Mouse (Mus musculus): ENCODE data around the gene C4b. TPM values are rescaled to one million over a fixed set of nuclear protein-coding genes. Genes with fewer than 3 reads are reported as not detected.

Gene C4b
- polyA plus RNA-seq, 1 experiment from 2014 or later, result 0.41 TPM

DNA sequence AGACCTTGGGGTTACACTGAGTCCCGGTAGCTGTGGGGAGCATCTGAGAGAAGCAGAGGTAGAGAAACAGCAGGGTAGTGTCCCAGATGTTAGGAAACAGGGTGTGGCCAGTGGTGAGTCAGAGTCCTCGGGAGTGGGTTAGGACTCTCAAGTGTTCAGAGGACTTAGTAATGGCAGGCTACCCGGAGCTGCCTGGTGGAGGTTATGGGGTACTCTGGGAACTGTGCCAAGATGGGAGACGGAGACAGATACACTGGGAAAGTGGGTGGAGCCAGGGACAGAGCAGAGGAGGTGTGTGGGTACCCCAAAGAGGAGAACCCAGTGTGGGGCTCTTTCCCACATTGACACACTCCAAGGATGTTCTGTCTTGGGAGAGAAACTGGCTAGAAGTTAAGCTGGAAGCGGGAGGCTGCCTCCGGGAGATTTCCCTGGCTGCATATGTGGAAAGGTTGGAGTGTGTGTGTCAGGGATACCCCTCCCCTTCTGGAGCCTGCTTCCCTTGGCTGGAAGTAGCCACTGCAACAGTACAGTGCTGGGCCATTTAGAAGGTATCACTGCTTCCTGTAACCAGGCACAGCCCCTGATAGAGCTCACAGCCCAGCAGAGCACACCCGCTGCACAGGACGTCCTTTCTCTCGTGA lies 59.3 kb downstream of the C4b start:
- 51% methylated on average over 9 of the region's 9 CpGs for WGBS
- Histone ChIP-seq H3K9me3 (replicated peaks; ENCODE audit: low read length) (no peaks in the 10 kb centered on the region), H3K9ac (ENCODE audit: low read depth, low read length) (no peak overlapping the region), H3K4me1 (replicated peaks; ENCODE audit: insufficient read depth, low read length) (0 out of 2 replicates have a peak, but pooled peaks cover 5% of the 10 kb centered on the region), H3K4me3 (replicated peaks; ENCODE audit: low read depth, low read length) (no peak overlapping the region), H3K27ac (no peak overlapping the region), H3K27me3 (ENCODE audit: insufficient read depth, low read length) (peaks cover 5% of the 10 kb centered on the region; the same call in 1 of the 2 replicates), H3K36me3 (ENCODE audit: insufficient read depth, low read length) (no peaks in the 10 kb centered on the region), H3K4me2 (ENCODE audit: low read length) (no peak overlapping the region)
- no peak for ATAC-seq (replicated peaks; ENCODE audit: low FRiP score, low read depth)
- TF ChIP-seq CTCF (IDR thresholded peaks at IDR 0.05; ENCODE audit: low read depth), result no peak
- DNase-seq (ENCODE audit: low spot score), result no peak

DNA sequence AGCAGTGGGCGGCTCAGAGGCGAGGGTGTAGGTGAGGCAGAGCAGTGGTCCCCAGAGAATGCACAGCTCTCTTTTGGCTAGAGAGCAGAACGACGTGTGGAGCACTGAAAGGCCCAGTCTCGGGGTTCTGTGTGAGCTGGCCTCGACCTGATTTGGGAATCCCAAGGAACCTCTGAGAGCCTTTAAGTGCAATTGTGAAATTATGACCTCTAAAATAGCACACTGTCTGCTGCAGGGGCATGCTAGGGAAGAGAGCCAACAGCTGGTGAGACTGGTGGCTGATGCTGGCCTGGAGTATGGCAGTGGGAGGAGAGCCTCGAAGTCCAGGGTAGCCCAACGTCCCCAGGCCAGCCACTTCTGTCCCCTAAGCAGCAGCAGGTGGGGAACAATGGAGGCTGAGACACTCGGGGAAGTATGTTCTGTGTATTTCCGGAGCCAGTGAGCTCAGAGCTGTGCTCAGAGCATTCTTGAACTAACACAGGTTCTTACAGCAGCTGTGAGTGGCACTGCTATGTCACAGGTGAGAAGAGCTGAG lies 59.9 kb downstream of the C4b start:
- 67% methylated on average over 10 of the region's 10 CpGs for WGBS
- ATAC-seq (replicated peaks; ENCODE audit: low FRiP score, low read depth) (no peak), DNase-seq (ENCODE audit: low spot score) (no peak)
- Histone ChIP-seq H3K9me3 (replicated peaks; ENCODE audit: low read length) (no peaks in the 10 kb centered on the region), H3K9ac (ENCODE audit: low read depth, low read length) (no peak overlapping the region), H3K27me3 (ENCODE audit: insufficient read depth, low read length) (peaks cover 5% of the 10 kb centered on the region; the same call in 1 of the 2 replicates), H3K36me3 (ENCODE audit: insufficient read depth, low read length) (no peaks in the 10 kb centered on the region), H3K4me3 (replicated peaks; ENCODE audit: low read depth, low read length) (no peak overlapping the region), H3K4me1 (replicated peaks; ENCODE audit: insufficient read depth, low read length) (0 out of 2 replicates have a peak, but pooled peaks cover 5% of the 10 kb centered on the region), H3K4me2 (ENCODE audit: low read length) (no peak overlapping the region), H3K27ac (no peak overlapping the region)
- no peak for TF ChIP-seq CTCF (IDR thresholded peaks at IDR 0.05; ENCODE audit: low read depth)

DNA sequence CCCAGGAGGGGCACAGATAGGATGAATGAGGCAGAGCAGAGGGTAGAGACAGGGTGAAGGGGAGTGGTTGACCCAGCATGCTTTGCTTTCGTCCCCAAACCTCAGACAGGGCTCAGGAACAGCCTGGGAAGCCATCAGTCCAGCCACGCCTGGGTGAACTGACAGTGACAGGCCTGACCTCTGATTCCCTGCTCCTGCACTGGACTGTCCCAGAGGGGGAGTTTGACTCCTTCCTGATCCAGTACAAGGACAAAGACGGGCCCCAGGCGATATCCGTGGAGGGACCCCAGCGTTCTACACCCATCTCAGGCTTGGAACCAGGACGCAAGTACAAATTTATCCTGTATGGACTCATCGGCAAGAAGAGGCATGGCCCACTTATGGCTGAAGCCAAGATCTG lies 60.5 kb downstream of the C4b start:
- H3K27ac ChIP-seq, result no peak overlapping the region
- no peaks in the 10 kb centered on the region for H3K36me3 ChIP-seq (ENCODE audit: insufficient read depth, low read length)
- TF ChIP-seq CTCF (IDR thresholded peaks at IDR 0.05; ENCODE audit: low read depth), result no peak
- DNase-seq (ENCODE audit: low spot score) (no peak), ATAC-seq (replicated peaks; ENCODE audit: low FRiP score, low read depth) (no peak)
- H3K4me2 ChIP-seq (ENCODE audit: low read length), result no peak overlapping the region
- H3K9me3 ChIP-seq (replicated peaks; ENCODE audit: low read length), result no peaks in the 10 kb centered on the region
- H3K27me3 ChIP-seq (ENCODE audit: insufficient read depth, low read length), result peaks cover 8% of the 10 kb centered on the region; the same call in 1 of the 2 replicates
- 63% methylated on average over 8 of the region's 8 CpGs for WGBS
- H3K9ac ChIP-seq (ENCODE audit: low read depth, low read length), result no peak overlapping the region
- 0 out of 2 replicates have a peak, but pooled peaks cover 5% of the 10 kb centered on the region for H3K4me1 ChIP-seq (replicated peaks; ENCODE audit: insufficient read depth, low read length)
- H3K4me3 ChIP-seq (replicated peaks; ENCODE audit: low read depth, low read length), result no peak overlapping the region

DNA sequence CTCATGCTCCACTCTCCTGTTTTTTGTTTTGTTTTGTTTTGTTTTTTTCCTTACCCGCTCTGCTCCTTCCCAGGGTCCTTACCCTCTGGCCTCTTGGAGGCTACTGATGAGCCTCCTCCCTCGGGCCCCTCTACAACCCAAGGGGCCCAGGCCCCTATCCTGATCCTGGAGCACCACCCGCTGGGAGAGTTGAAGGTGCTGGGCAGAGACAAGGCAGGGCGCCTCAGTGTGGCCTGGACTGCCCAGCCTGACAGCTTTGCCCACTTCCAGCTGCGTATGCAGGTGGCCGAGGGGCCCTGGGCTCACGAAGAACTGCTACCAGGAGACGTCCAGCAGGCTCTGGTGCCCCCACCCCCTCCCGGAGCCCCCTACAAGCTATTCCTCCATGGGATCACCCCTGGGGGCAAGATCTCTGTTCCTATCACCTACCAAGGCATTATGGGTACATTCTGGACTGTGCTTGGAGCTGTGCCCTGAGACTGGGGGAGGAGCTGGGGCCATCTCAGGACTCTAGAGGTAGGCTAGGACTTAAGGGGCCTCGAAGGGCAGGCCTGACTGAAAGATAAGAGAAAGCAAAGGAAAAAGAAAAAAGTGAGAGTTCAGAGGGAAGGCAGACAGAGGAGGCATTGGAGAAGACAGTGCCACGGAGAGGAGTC lies 61.7 kb downstream of the C4b start:
- Histone ChIP-seq H3K27ac (no peak overlapping the region), H3K27me3 (ENCODE audit: insufficient read depth, low read length) (peaks cover 9% of the 10 kb centered on the region; the same call in 1 of the 2 replicates), H3K4me2 (ENCODE audit: low read length) (no peak overlapping the region), H3K9me3 (replicated peaks; ENCODE audit: low read length) (no peaks in the 10 kb centered on the region), H3K4me1 (replicated peaks; ENCODE audit: insufficient read depth, low read length) (0 out of 2 replicates have a peak, but pooled peaks cover 5% of the 10 kb centered on the region), H3K9ac (ENCODE audit: low read depth, low read length) (no peak overlapping the region), H3K36me3 (ENCODE audit: insufficient read depth, low read length) (no peaks in the 10 kb centered on the region), H3K4me3 (replicated peaks; ENCODE audit: low read depth, low read length) (no peak overlapping the region)
- ATAC-seq (replicated peaks; ENCODE audit: low FRiP score, low read depth) (no peak), DNase-seq (ENCODE audit: low spot score) (no peak)
- TF ChIP-seq CTCF (IDR thresholded peaks at IDR 0.05; ENCODE audit: low read depth), result no peak; the same call in 1 of the 2 replicates
- 70% methylated on average over 11 of the region's 11 CpGs for WGBS

DNA sequence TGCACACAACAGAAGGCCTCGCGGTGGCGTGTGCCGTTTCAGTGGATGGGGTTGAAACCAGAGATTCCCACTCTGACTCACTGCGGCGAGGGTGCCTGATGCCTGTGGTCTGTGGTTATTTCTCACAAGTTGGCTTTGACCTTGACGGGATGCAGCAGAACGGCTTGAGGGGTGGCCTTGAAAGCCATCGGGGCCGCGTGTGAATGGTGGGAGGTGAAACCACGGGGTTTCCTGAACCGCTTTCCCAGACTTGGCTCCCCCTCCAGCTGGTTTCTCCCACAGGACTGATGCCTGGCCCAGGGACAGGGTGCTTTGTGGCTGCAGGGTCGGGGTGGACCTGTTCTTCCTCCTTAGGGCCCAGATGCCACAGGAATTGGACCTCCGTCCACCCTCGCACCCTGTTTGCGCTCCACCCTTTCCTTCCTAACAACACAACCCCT lies 62.5 kb downstream of the C4b start:
- Histone ChIP-seq H3K27ac (no peak overlapping the region), H3K9ac (ENCODE audit: low read depth, low read length) (no peak overlapping the region), H3K27me3 (ENCODE audit: insufficient read depth, low read length) (peaks cover 9% of the 10 kb centered on the region; the same call in 1 of the 2 replicates), H3K4me1 (replicated peaks; ENCODE audit: insufficient read depth, low read length) (0 out of 2 replicates have a peak, but pooled peaks cover 5% of the 10 kb centered on the region), H3K4me3 (replicated peaks; ENCODE audit: low read depth, low read length) (no peak overlapping the region), H3K9me3 (replicated peaks; ENCODE audit: low read length) (no peaks in the 10 kb centered on the region), H3K36me3 (ENCODE audit: insufficient read depth, low read length) (no peaks in the 10 kb centered on the region), H3K4me2 (ENCODE audit: low read length) (no peak overlapping the region)
- no peak for TF ChIP-seq CTCF (IDR thresholded peaks at IDR 0.05; ENCODE audit: low read depth)
- 67% methylated on average over 17 of the region's 17 CpGs for WGBS
- no peak for ATAC-seq (replicated peaks; ENCODE audit: low FRiP score, low read depth)
- DNase-seq (ENCODE audit: low spot score), result no peak

DNA sequence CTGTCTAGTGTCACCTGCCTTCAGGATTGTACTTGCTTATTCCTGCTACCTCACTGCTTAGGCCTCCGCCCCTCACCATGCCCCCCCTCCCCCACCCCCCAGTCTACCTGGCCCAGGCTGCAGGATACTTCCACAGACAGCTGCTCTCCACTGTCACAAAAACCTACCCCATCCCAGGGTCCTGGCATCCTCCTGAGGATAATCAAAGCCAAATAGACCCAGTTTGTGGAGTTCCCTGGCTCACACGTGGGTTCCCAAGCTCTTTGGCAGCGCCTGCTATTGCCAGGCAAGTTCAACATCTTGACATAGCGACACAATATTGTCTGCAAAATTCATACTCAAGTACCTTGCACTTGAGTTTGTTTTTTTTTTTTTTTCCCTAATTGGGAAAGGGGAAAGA lies 63.1 kb downstream of the C4b start:
- DNase-seq (ENCODE audit: low spot score), result no peak
- TF ChIP-seq CTCF (IDR thresholded peaks at IDR 0.05; ENCODE audit: low read depth), result no peak
- Histone ChIP-seq H3K9me3 (replicated peaks; ENCODE audit: low read length) (no peaks in the 10 kb centered on the region), H3K4me3 (replicated peaks; ENCODE audit: low read depth, low read length) (no peak overlapping the region), H3K4me2 (ENCODE audit: low read length) (no peak overlapping the region), H3K27ac (no peak overlapping the region), H3K27me3 (ENCODE audit: insufficient read depth, low read length) (peaks cover 9% of the 10 kb centered on the region; the same call in 1 of the 2 replicates), H3K36me3 (ENCODE audit: insufficient read depth, low read length) (no peaks in the 10 kb centered on the region), H3K4me1 (replicated peaks; ENCODE audit: insufficient read depth, low read length) (0 out of 2 replicates have a peak, but pooled peaks cover 5% of the 10 kb centered on the region), H3K9ac (ENCODE audit: low read depth, low read length) (no peak overlapping the region)
- 83% methylated on average over 4 of the region's 4 CpGs for WGBS
- no peak for ATAC-seq (replicated peaks; ENCODE audit: low FRiP score, low read depth)
